Mouse (Mus musculus) liver, postnatal 0 days (tissue): ENCODE data around the gene Ikzf2. TPM values are rescaled to one million over a fixed set of nuclear protein-coding genes. Genes with fewer than 3 reads are reported as not detected.

Experiments used
- ATAC-seq: fragments of 200-750 bp; cut with Nextera tagmentation; 2 replicates; pipeline ENCODE4 v1.8.0; 2017; ENCODE audit warnings: mild to moderate bottlenecking, moderate library complexity
- DNase-seq: peaks from one replicate; pipeline ENCODE4 v3.0.0-alpha.2; 2016
- H3K27ac ChIP-seq: fragments of 300-500 bp; sonication (generic); 2 replicates; pipeline ENCODE4 v1.5.1; 2014; ENCODE audit warnings: antibody characterized with exemption, moderate library complexity, mild to moderate bottlenecking, low read depth
- H3K27me3 ChIP-seq: fragments of 300-500 bp; sonication (generic); 2 replicates; pipeline ENCODE4 v1.6.1; 2014; ENCODE audit warnings: low read length, control low read depth, mixed read lengths; ENCODE audit not compliant: insufficient read depth
- H3K36me3 ChIP-seq: fragments of 300-500 bp; sonication (generic); replicated peaks from 2 replicates; pipeline ENCODE4 v1.6.1; 2014; ENCODE audit warnings: mild to moderate bottlenecking, control low read depth, low read length, moderate library complexity, mixed read lengths; ENCODE audit not compliant: insufficient read depth
- H3K4me1 ChIP-seq: fragments of 300-500 bp; sonication (generic); 2 replicates; pipeline ENCODE4 v1.6.1; 2014; ENCODE audit warnings: antibody characterized with exemption, mild to moderate bottlenecking, control low read depth; ENCODE audit not compliant: insufficient read depth
- H3K4me2 ChIP-seq: fragments of 300-500 bp; sonication (generic); 2 replicates; pipeline ENCODE4 v1.6.1; 2014; ENCODE audit warnings: low read depth, mild to moderate bottlenecking, low read length, moderate library complexity, mixed read lengths
- H3K4me3 ChIP-seq: fragments of 300-500 bp; sonication (generic); 2 replicates; pipeline ENCODE4 v1.5.1; 2014; ENCODE audit warnings: low read depth, low read length
- H3K9ac ChIP-seq: fragments of 300-500 bp; sonication (generic); replicated peaks from 2 replicates; pipeline ENCODE4 v1.6.1; 2014; ENCODE audit warnings: mild to moderate bottlenecking, moderate library complexity
- H3K9me3 ChIP-seq: fragments of 300-500 bp; sonication (generic); 2 replicates; pipeline ENCODE4 v1.6.1; 2016; ENCODE audit warnings: mild to moderate bottlenecking, control low read depth, low read length, mixed read lengths
- CTCF ChIP-seq: sonication (generic); IDR thresholded peaks from 2 replicates; pipeline ENCODE4 v1.5.1; 2016; ENCODE audit warnings: antibody characterized with exemption, low read depth
- EP300 ChIP-seq: IDR thresholded peaks from 2 replicates; pipeline ENCODE4 v1.6.1; 2016; ENCODE audit warnings: antibody characterized with exemption, low read depth, mild to moderate bottlenecking
- WGBS: fragments of 180-500 bp; shearing (Covaris S2); extraction: QIAGEN DNeasy Blood & Tissue Kit; methylation state at CpG from one replicate; pipeline ENCODE4 v1.1.7; 2014; ENCODE audit not compliant: insufficient replicate concordance; 5-methylcytosine and 5-hydroxymethylcytosine counted together
- polyA plus RNA-seq: library from polyadenylated mRNA; unstranded; fragments of >200 nt; fragmentation: Nextera tagmentation; extraction: Ambion mirVana; gene quantifications from 2 replicates; pipeline ENCODE4 v1.2.1, GENCODE M21; 2015

The Ikzf2 gene
- polyA plus RNA-seq, 1 experiment from 2014 or later = 0.33 TPM

DNA sequence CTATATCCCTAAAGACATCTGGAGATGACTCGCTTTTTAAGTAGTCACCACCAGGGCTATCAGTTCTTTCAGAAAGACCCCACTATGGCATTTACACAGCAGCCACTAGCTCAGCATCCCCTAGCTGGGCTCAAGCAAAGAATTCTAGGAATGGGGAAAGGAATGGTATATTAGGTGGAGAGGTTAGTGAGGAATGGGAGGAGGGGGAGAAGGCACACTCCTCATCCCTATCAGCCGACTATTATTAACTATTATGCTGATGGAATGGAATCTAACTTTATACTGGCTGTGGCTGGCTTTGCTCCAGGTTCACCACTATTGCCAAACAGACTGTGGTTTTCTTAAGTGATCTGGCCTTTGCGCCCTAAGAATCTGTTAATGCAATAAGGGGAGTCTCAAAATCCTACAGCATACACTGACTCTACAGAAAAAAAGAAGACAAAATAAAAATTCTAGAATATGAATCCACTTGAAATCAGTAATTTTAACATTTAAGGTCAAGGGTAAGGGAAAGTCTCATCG is 75.8 kb downstream of the Ikzf2 start:
- Histone ChIP-seq H3K9me3 (no peaks in the 10 kb centered on the region), H3K4me2 (peak overlapping the region; percentile 22; the same call in 1 of the 2 replicates), H3K27ac (no peak overlapping the region), H3K4me1 (no peaks in the 10 kb centered on the region), H3K36me3 (no peaks in the 10 kb centered on the region), H3K9ac (no peak overlapping the region), H3K27me3 (no peaks in the 10 kb centered on the region), H3K4me3 (no peak overlapping the region)
- TF ChIP-seq EP300 (no peak), CTCF (no peak)
- WGBS = 68% methylated on average over 4 of the region's 4 CpGs
- no peak for DNase-seq
- no peak for ATAC-seq

DNA sequence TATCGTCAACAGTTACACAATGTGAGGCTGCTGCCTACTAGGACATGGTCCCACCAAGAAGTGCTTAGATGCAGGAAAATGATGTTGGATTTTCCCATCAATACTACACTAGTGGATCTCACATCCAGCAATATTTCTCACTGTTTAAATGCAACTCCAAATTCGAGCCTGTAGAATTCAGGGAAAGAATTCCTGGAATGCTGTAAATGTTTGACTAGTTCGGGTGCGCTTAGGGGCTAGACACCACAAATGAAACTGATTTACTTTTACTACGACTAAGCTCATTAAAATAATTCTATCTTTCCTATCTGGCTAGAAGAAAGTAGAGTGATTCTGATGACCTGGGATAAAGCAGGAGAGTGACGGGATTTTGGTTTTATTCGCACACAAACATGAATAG is 76.3 kb downstream of the Ikzf2 start:
- H3K4me3 ChIP-seq = no peak overlapping the region
- DNase-seq (no peak), ATAC-seq (no peak)
- H3K9me3 ChIP-seq = no peaks in the 10 kb centered on the region
- H3K36me3 ChIP-seq = no peaks in the 10 kb centered on the region
- H3K4me1 ChIP-seq = no peaks in the 10 kb centered on the region
- WGBS = 64% methylated on average over 7 of the region's 7 CpGs
- no peak overlapping the region for H3K27ac ChIP-seq
- TF ChIP-seq CTCF = no peak
- TF ChIP-seq EP300 = no peak
- peak overlapping the region; percentile 22; the same call in 1 of the 2 replicates for H3K4me2 ChIP-seq
- no peak overlapping the region for H3K9ac ChIP-seq
- no peaks in the 10 kb centered on the region for H3K27me3 ChIP-seq

DNA sequence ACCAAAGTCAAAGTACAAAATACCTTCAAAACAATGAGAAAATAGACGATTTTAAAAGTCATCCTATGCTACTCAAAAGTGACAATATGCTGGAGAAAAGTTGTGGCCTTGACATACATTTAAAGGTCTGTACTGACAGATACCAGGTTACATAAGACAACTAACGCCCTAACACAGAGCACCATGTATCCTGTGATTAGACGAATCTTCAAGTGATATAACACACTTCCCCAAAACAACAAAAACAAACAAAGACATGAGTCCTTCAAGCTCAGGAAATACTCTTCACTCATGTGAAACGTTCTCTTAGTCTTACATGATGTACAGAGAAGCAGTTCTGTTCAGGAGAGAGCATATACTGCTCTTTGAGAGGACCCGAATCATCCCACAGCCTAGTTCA is 78.2 kb downstream of the Ikzf2 start:
- H3K9ac ChIP-seq = no peak overlapping the region
- H3K27me3 ChIP-seq = no peaks in the 10 kb centered on the region
- ATAC-seq (no peak), DNase-seq (no peak)
- no peak overlapping the region for H3K27ac ChIP-seq
- H3K4me2 ChIP-seq = no peak overlapping the region
- WGBS = 43% methylated on average over 5 of the region's 5 CpGs
- no peaks in the 10 kb centered on the region for H3K9me3 ChIP-seq
- H3K4me3 ChIP-seq = no peak overlapping the region
- no peak for TF ChIP-seq EP300
- TF ChIP-seq CTCF = no peak
- no peaks in the 10 kb centered on the region for H3K4me1 ChIP-seq
- no peaks in the 10 kb centered on the region for H3K36me3 ChIP-seq

DNA sequence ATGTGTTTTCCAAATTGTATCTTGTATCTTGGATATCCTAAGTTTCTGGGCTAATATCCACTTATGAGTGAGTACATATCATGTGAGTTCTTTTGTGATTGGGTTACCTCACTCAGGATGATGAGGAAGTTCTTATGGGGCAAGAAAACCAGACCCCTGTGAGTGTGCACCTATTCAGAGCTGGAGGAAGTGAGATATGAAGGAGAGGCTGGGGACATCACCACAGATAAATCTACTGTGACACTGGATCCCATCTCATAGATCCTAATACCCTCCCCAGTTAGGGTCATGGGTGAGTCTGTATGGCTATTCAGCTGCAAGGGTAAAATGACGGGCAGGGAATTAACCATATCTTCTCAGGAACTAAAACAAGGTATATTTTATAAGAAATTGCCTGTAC is 80.2 kb downstream of the Ikzf2 start:
- WGBS = 41% methylated on average over 1 of the region's 1 CpGs
- H3K4me2 ChIP-seq = no peak overlapping the region

DNA sequence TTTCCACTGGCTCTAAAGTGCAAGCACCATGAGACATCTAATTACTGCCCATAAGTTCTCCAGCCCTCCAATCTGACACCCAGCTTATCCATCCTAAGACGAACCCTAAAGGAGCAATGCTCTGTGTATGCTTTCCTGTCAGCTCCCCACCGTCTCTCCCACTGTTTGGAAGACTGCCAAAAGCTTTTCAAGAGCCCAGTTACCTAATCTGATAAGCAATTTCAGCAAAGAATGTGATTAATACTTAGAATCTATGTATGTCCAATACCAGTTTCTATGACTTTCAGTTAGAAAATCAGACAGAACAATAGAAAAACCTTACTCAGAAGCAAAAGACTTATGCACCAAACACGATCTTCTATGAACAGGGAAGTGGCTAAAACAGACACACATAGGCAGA is 82.8 kb downstream of the Ikzf2 start:
- no peak for DNase-seq
- 23% methylated on average over 3 of the region's 3 CpGs for WGBS
- H3K4me3 ChIP-seq = no peak overlapping the region
- no peak overlapping the region for H3K9ac ChIP-seq
- H3K27me3 ChIP-seq = no peaks in the 10 kb centered on the region
- no peaks in the 10 kb centered on the region for H3K36me3 ChIP-seq
- no peaks in the 10 kb centered on the region for H3K4me1 ChIP-seq
- ATAC-seq = no peak
- no peak overlapping the region for H3K27ac ChIP-seq
- TF ChIP-seq EP300 (no peak), CTCF (no peak)
- H3K4me2 ChIP-seq = no peak overlapping the region
- H3K9me3 ChIP-seq = no peaks in the 10 kb centered on the region

More for the DNA sequence above, 80.2 kb downstream of the Ikzf2 start:
- DNase-seq (no peak), ATAC-seq (no peak)
- H3K27ac ChIP-seq = no peak overlapping the region
- TF ChIP-seq CTCF = no peak
- TF ChIP-seq EP300 = no peak
- no peaks in the 10 kb centered on the region for H3K36me3 ChIP-seq
- H3K9me3 ChIP-seq = no peaks in the 10 kb centered on the region
- no peak overlapping the region for H3K9ac ChIP-seq
- H3K27me3 ChIP-seq = no peaks in the 10 kb centered on the region
- H3K4me1 ChIP-seq = no peaks in the 10 kb centered on the region
- H3K4me3 ChIP-seq = no peak overlapping the region

DNA sequence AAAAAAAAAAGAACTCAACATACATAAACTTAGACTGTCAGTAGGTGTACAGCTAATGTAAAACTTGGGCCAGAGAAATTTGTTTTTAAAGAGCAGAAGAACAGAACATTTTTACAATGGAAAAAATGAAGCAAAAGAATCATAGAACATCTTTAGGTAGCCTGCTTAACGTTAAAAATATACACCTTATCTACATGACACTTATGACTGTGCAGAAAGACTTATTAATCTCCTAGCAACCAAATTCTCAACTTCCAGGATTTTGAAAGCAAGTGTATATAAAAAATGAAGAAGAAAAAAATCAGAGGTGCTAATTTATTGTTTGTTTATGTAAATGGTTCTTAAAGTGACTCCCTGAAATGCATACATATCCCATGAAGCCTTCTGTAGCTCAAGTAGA is 86.1 kb downstream of the Ikzf2 start:
- DNase-seq (no peak), ATAC-seq (no peak)
- no peaks in the 10 kb centered on the region for H3K36me3 ChIP-seq

DNA sequence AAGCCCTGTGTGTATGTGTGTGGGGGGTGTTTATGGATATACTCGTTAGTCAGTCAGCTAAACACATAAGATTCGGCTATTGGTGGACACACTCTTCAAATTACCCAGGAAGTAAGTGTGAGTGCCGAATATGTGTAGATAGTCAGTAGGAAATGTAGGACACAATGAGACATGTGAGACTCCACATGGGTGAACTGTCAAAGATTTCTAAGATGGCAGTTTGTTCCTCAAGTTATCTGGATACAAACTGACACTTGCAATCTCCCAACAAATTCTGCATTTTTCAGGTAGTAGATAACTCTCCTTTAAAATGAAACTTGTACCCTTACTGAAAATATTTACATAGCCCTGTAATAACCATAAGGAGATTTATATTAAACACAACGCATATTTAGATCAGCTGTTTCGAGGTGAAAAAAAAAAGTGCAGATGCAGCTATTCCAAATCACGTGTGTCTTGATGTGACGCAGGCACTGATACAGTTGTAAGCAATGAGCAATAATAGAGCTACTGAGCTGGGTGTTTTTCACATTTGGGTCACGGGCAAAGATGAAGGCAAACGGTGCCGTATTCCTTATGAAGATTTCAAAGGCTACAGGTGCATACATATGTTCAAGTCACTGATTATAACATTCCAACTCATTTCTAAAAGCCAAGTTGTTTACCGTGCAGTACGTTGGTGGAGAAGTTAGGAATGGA is 87.8 kb downstream of the Ikzf2 start:
- no peak overlapping the region for H3K4me3 ChIP-seq
- 80% methylated on average over 12 of the region's 12 CpGs for WGBS

More for the DNA sequence above, 86.1 kb downstream of the Ikzf2 start:
- Histone ChIP-seq H3K9ac (no peak overlapping the region), H3K4me1 (no peaks in the 10 kb centered on the region), H3K9me3 (no peaks in the 10 kb centered on the region), H3K4me2 (no peak overlapping the region), H3K27me3 (no peaks in the 10 kb centered on the region), H3K4me3 (no peak overlapping the region), H3K27ac (no peak overlapping the region)
- 44% methylated on average over 1 of the region's 1 CpGs for WGBS
- TF ChIP-seq EP300 = no peak
- no peak for TF ChIP-seq CTCF

More for the DNA sequence above, 87.8 kb downstream of the Ikzf2 start:
- Histone ChIP-seq H3K27ac (no peak overlapping the region), H3K9me3 (no peaks in the 10 kb centered on the region), H3K9ac (no peak overlapping the region), H3K4me2 (no peak overlapping the region), H3K27me3 (no peaks in the 10 kb centered on the region), H3K4me1 (no peaks in the 10 kb centered on the region), H3K36me3 (no peaks in the 10 kb centered on the region)
- no peak for TF ChIP-seq EP300
- TF ChIP-seq CTCF = no peak
- DNase-seq (no peak), ATAC-seq (no peak)
